Mouse (Mus musculus) intestine, embryonic 15.5 days (tissue): ENCODE data around the gene Nsun3. TPM values are rescaled to one million over a fixed set of nuclear protein-coding genes. Genes with fewer than 3 reads are reported as not detected.
A peak's percentile ranks its signal among the peaks of the same experiment; 100 is the strongest.

Source experiments
- ATAC-seq: fragments of 200-750 bp; cut with Nextera tagmentation; 2 replicates; pipeline ENCODE4 v1.8.0; 2017; ENCODE audit warnings: moderate TSS enrichment, moderate library complexity
- H3K27ac ChIP-seq: fragments of 300-500 bp; sonication (generic); 2 replicates; pipeline ENCODE4 v1.5.1; 2015; ENCODE audit warnings: mild to moderate bottlenecking, inconsistent platforms
- H3K27me3 ChIP-seq: fragments of 300-500 bp; sonication (generic); replicated peaks from 2 replicates; pipeline ENCODE4 v1.6.1; 2015; ENCODE audit warnings: inconsistent platforms
- H3K36me3 ChIP-seq: fragments of 300-500 bp; sonication (generic); 2 replicates; pipeline ENCODE4 v1.6.1; 2015; ENCODE audit warnings: inconsistent platforms
- H3K4me1 ChIP-seq: fragments of 300-500 bp; sonication (generic); replicated peaks from 2 replicates; pipeline ENCODE4 v1.6.1; 2015; ENCODE audit warnings: inconsistent platforms
- H3K4me2 ChIP-seq: fragments of 300-500 bp; sonication (generic); replicated peaks from 2 replicates; pipeline ENCODE4 v1.6.1; 2015; ENCODE audit warnings: mild to moderate bottlenecking, inconsistent platforms
- H3K4me3 ChIP-seq: fragments of 300-500 bp; sonication (generic); replicated peaks from 2 replicates; pipeline ENCODE4 v1.5.1; 2015; ENCODE audit warnings: inconsistent platforms
- H3K9ac ChIP-seq: fragments of 300-500 bp; sonication (generic); 2 replicates; pipeline ENCODE4 v1.6.1; 2015; ENCODE audit warnings: inconsistent platforms
- H3K9me3 ChIP-seq: fragments of 300-500 bp; sonication (generic); 2 replicates; pipeline ENCODE4 v1.6.1; 2016; ENCODE audit warnings: inconsistent platforms
- WGBS: fragments of 180-500 bp; shearing (Covaris S2); methylation state at CpG from one replicate; pipeline ENCODE4 v1.1.7; 2015; 5-methylcytosine and 5-hydroxymethylcytosine counted together
- polyA plus RNA-seq: library from polyadenylated mRNA; unstranded; fragments of >200 nt; fragmentation: Nextera tagmentation; extraction: Ambion mirVana; gene quantifications from 2 replicates; pipeline ENCODE4 v1.2.1, GENCODE M21; 2015

Nsun3 gene
- polyA plus RNA-seq, 1 experiment from 2014 or later, result 8.9 TPM

GRCm38 (mm10) chr16:62799839-62800238 is 13.2 kb upstream of the Nsun3 start:
- H3K9ac ChIP-seq, result no peak overlapping the region
- no peaks in the 10 kb centered on the region for H3K27me3 ChIP-seq
- no peaks in the 10 kb centered on the region for H3K36me3 ChIP-seq
- H3K27ac ChIP-seq, result no peak overlapping the region
- no peak overlapping the region for H3K4me2 ChIP-seq
- H3K9me3 ChIP-seq, result no peaks in the 10 kb centered on the region
- 82% methylated on average over 3 of the region's 3 CpGs for WGBS
- 0 out of 2 replicates have a peak, but pooled peaks have one; percentile 34 for ATAC-seq
- H3K4me3 ChIP-seq, result no peak overlapping the region
- H3K4me1 ChIP-seq, result no peaks in the 10 kb centered on the region

GRCm38 (mm10) chr16:62799426-62799825 is 12.8 kb upstream of the Nsun3 start:
- Histone ChIP-seq H3K4me2 (no peak overlapping the region), H3K9me3 (no peaks in the 10 kb centered on the region), H3K4me1 (no peaks in the 10 kb centered on the region), H3K36me3 (no peaks in the 10 kb centered on the region), H3K27ac (no peak overlapping the region), H3K9ac (no peak overlapping the region), H3K4me3 (no peak overlapping the region), H3K27me3 (no peaks in the 10 kb centered on the region)
- 86% methylated on average over 4 of the region's 4 CpGs for WGBS
- ATAC-seq, result no peak

- Histone ChIP-seq H3K27ac (no peak overlapping the region), H3K36me3 (no peaks in the 10 kb centered on the region), H3K4me2 (no peak overlapping the region), H3K4me1 (no peaks in the 10 kb centered on the region), H3K9ac (no peak overlapping the region), H3K9me3 (no peaks in the 10 kb centered on the region), H3K4me3 (no peak overlapping the region), H3K27me3 (no peaks in the 10 kb centered on the region)
- ATAC-seq, result no peak
- WGBS, result 90% methylated on average over 3 of the region's 3 CpGs
Observed at GRCm38 (mm10) chr16:62798808-62799207, 12.2 kb upstream of the Nsun3 start.

- Histone ChIP-seq H3K4me1 (no peaks in the 10 kb centered on the region), H3K9ac (no peak overlapping the region), H3K27me3 (no peaks in the 10 kb centered on the region), H3K9me3 (no peaks in the 10 kb centered on the region), H3K4me3 (no peak overlapping the region), H3K27ac (no peak overlapping the region), H3K4me2 (no peak overlapping the region), H3K36me3 (no peaks in the 10 kb centered on the region)
- 87% methylated on average over 1 of the region's 1 CpGs for WGBS
- no peak for ATAC-seq
Observed at GRCm38 (mm10) chr16:62796608-62797007, 10.0 kb upstream of the Nsun3 start.

- no peak for ATAC-seq
- WGBS, result 61% methylated on average over 5 of the region's 5 CpGs
Observed at GRCm38 (mm10) chr16:62782229-62782628, 4.4 kb downstream of the Nsun3 start.

GRCm38 (mm10) chr16:62778282-62778681 is 8.3 kb downstream of the Nsun3 start:
- Histone ChIP-seq H3K36me3 (no peaks in the 10 kb centered on the region), H3K4me3 (no peak overlapping the region), H3K27ac (no peak overlapping the region), H3K4me1 (no peaks in the 10 kb centered on the region), H3K9ac (no peak overlapping the region), H3K9me3 (no peaks in the 10 kb centered on the region), H3K4me2 (no peak overlapping the region), H3K27me3 (no peaks in the 10 kb centered on the region)
- 78% methylated on average over 10 of the region's 10 CpGs for WGBS
- ATAC-seq, result no peak

More at GRCm38 (mm10) chr16:62782229-62782628, 4.4 kb downstream of the Nsun3 start:
- no peaks in the 10 kb centered on the region for H3K36me3 ChIP-seq
- no peaks in the 10 kb centered on the region for H3K27me3 ChIP-seq
- 0 out of 2 replicates have a peak, but pooled peaks cover 2% of the 10 kb centered on the region for H3K4me1 ChIP-seq
- H3K4me3 ChIP-seq, result no peak overlapping the region
- no peak overlapping the region for H3K9ac ChIP-seq
- H3K27ac ChIP-seq, result no peak overlapping the region
- no peaks in the 10 kb centered on the region for H3K9me3 ChIP-seq
- H3K4me2 ChIP-seq, result no peak overlapping the region

GRCm38 (mm10) chr16:62776034-62776433 is 10.6 kb downstream of the Nsun3 start:
- WGBS, result 81% methylated on average over 11 of the region's 11 CpGs
- Histone ChIP-seq H3K36me3 (no peaks in the 10 kb centered on the region), H3K4me3 (no peak overlapping the region)

GRCm38 (mm10) chr16:62773462-62773861 is 13.2 kb downstream of the Nsun3 start:
- no peak for ATAC-seq
- Histone ChIP-seq H3K4me1 (no peaks in the 10 kb centered on the region), H3K9ac (no peak overlapping the region), H3K4me3 (no peak overlapping the region), H3K27me3 (no peaks in the 10 kb centered on the region), H3K4me2 (no peak overlapping the region), H3K36me3 (no peaks in the 10 kb centered on the region), H3K9me3 (no peaks in the 10 kb centered on the region), H3K27ac (no peak overlapping the region)
- WGBS, result 81% methylated on average over 4 of the region's 4 CpGs

More at GRCm38 (mm10) chr16:62776034-62776433, 10.6 kb downstream of the Nsun3 start:
- no peaks in the 10 kb centered on the region for H3K27me3 ChIP-seq
- ATAC-seq, result no peak
- H3K9me3 ChIP-seq, result no peaks in the 10 kb centered on the region
- H3K4me2 ChIP-seq, result no peak overlapping the region
- H3K27ac ChIP-seq, result no peak overlapping the region
- no peaks in the 10 kb centered on the region for H3K4me1 ChIP-seq
- H3K9ac ChIP-seq, result no peak overlapping the region

- Histone ChIP-seq H3K27ac (no peak overlapping the region), H3K4me1 (no peaks in the 10 kb centered on the region), H3K27me3 (no peaks in the 10 kb centered on the region), H3K4me3 (no peak overlapping the region), H3K4me2 (no peak overlapping the region), H3K9ac (no peak overlapping the region), H3K9me3 (no peaks in the 10 kb centered on the region), H3K36me3 (no peaks in the 10 kb centered on the region)
- peak; percentile 28; the same call in 1 of the 2 replicates for ATAC-seq
- 92% methylated on average over 2 of the region's 2 CpGs for WGBS
Observed at GRCm38 (mm10) chr16:62758340-62758739, 28.3 kb downstream of the Nsun3 start.

GRCm38 (mm10) chr16:62755307-62755706 is 31.3 kb downstream of the Nsun3 start:
- Histone ChIP-seq H3K4me1 (no peaks in the 10 kb centered on the region), H3K36me3 (no peaks in the 10 kb centered on the region), H3K4me3 (no peak overlapping the region), H3K27me3 (no peaks in the 10 kb centered on the region), H3K27ac (no peak overlapping the region), H3K9me3 (no peaks in the 10 kb centered on the region), H3K9ac (no peak overlapping the region), H3K4me2 (no peak overlapping the region)
- WGBS, result 82% methylated on average over 6 of the region's 6 CpGs
- no peak for ATAC-seq

GRCm38 (mm10) chr16:62753597-62753996 is 33.0 kb downstream of the Nsun3 start:
- H3K4me2 ChIP-seq, result no peak overlapping the region
- H3K9ac ChIP-seq, result no peak overlapping the region
- no peak overlapping the region for H3K27ac ChIP-seq
- H3K27me3 ChIP-seq, result no peaks in the 10 kb centered on the region
- H3K9me3 ChIP-seq, result no peaks in the 10 kb centered on the region
- H3K36me3 ChIP-seq, result no peaks in the 10 kb centered on the region
- ATAC-seq, result peak; percentile 74
- no peaks in the 10 kb centered on the region for H3K4me1 ChIP-seq
- 61% methylated on average over 1 of the region's 1 CpGs for WGBS
- no peak overlapping the region for H3K4me3 ChIP-seq

GRCm38 (mm10) chr16:62753079-62753478 is 33.5 kb downstream of the Nsun3 start:
- WGBS, result 84% methylated on average over 4 of the region's 4 CpGs
- no peaks in the 10 kb centered on the region for H3K4me1 ChIP-seq

GRCm38 (mm10) chr16:62745875-62746274 is 40.7 kb downstream of the Nsun3 start:
- Histone ChIP-seq H3K4me3 (no peak overlapping the region), H3K9me3 (no peaks in the 10 kb centered on the region), H3K27ac (no peak overlapping the region), H3K4me2 (no peak overlapping the region), H3K27me3 (no peaks in the 10 kb centered on the region), H3K9ac (no peak overlapping the region), H3K36me3 (no peaks in the 10 kb centered on the region), H3K4me1 (no peaks in the 10 kb centered on the region)
- no peak for ATAC-seq
- 69% methylated on average over 2 of the region's 2 CpGs for WGBS

More at GRCm38 (mm10) chr16:62753079-62753478, 33.5 kb downstream of the Nsun3 start:
- no peak overlapping the region for H3K4me3 ChIP-seq
- no peaks in the 10 kb centered on the region for H3K9me3 ChIP-seq
- H3K27ac ChIP-seq, result no peak overlapping the region
- H3K27me3 ChIP-seq, result no peaks in the 10 kb centered on the region
- no peak overlapping the region for H3K9ac ChIP-seq
- no peaks in the 10 kb centered on the region for H3K36me3 ChIP-seq
- no peak overlapping the region for H3K4me2 ChIP-seq
- ATAC-seq, result 0 out of 2 replicates have a peak, but pooled peaks have one; percentile 8
